Mouse (Mus musculus): ENCODE measurements around the gene Akr1b10.

DNA sequence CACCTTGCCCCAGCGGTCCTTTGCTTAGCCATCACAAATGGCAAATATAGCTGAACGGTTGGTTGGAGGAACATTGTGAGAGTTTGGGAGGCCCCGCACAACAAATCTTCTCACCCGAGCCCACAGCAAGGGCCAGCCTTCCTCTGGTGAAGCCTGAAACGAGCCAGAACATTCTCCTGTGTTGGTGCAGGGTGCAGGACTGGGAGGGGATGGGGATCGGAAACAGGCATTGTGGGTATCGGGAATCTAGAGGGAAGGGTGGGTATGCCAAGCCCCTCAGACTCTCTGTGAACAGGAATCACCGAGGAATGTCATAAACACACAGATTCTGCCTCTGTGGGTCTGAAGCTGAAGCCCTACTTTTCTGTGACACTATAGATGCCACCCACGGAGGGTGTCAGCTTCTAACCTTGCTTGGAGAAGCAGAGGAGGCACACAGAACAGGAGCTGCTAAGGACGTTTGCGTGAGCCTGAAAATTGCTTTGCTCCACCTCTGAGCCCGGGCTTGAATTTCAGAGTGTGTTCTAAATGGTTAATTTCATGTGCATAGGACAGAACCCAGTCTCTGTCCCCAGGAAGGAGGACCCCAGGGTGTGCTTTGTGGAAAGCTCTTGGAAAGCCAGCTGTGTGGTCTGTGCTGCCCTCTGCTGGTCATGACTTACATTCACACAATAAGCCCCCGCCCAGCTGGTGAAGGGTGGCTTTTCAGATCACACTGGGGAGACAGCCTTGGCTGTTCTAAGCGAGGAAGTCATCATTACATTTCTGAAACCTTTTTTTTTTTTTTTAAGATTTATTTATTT is 37.7 kb upstream of the Akr1b10 start:
- TF ChIP-seq TAL1 (IDR thresholded peaks at IDR 0.05; ENCODE audit: low read length) = no peak
- no peak for TF ChIP-seq GATA1 (IDR thresholded peaks at IDR 0.05; ENCODE audit: low read length)

Measured in erythroblast, embryonic 14.5 days (primary cell).